Mouse (Mus musculus) heart, embryonic 12.5 days (tissue): ENCODE data around the gene Aoc3. TPM values are rescaled to one million over a fixed set of nuclear protein-coding genes. Genes with fewer than 3 reads are reported as not detected.
"Not testable (repeated sequence)": the region's sequence is repeated elsewhere in the genome, so short reads cannot be mapped to it uniquely, and the experiment has no call there.

Experiments
- ATAC-seq: fragments of 200-750 bp; cut with Nextera tagmentation; 2 replicates; pipeline ENCODE4 v1.8.0; 2017; ENCODE audit warnings: moderate TSS enrichment, moderate library complexity; ENCODE audit not compliant: insufficient number of reproducible peaks, low FRiP score
- H3K27ac ChIP-seq: fragments of 300-500 bp; sonication (generic); 2 replicates; pipeline ENCODE4 v1.5.1; 2016; ENCODE audit warnings: mild to moderate bottlenecking, moderate library complexity; ENCODE audit not compliant: poor library complexity, severe bottlenecking
- H3K27me3 ChIP-seq: fragments of 300-500 bp; sonication (generic); replicated peaks from 2 replicates; pipeline ENCODE4 v1.6.1; 2016; ENCODE audit warnings: mild to moderate bottlenecking, moderate library complexity
- H3K36me3 ChIP-seq: fragments of 300-500 bp; sonication (generic); 2 replicates; pipeline ENCODE4 v1.6.1; 2016; ENCODE audit warnings: mild to moderate bottlenecking, moderate library complexity
- H3K4me1 ChIP-seq: fragments of 300-500 bp; sonication (generic); replicated peaks from 2 replicates; pipeline ENCODE4 v1.6.1; 2016; ENCODE audit warnings: mild to moderate bottlenecking
- H3K4me2 ChIP-seq: fragments of 300-500 bp; sonication (generic); 2 replicates; pipeline ENCODE4 v1.6.1; 2016; ENCODE audit warnings: mild to moderate bottlenecking, moderate library complexity
- H3K4me3 ChIP-seq: fragments of 300-500 bp; sonication (generic); 2 replicates; pipeline ENCODE4 v1.5.1; 2016; ENCODE audit warnings: mild to moderate bottlenecking
- H3K9ac ChIP-seq: fragments of 300-500 bp; sonication (generic); 2 replicates; pipeline ENCODE4 v1.6.1; 2016; ENCODE audit warnings: mild to moderate bottlenecking, moderate library complexity
- H3K9me3 ChIP-seq: fragments of 300-500 bp; sonication (generic); replicated peaks from 2 replicates; pipeline ENCODE4 v1.6.1; 2016; ENCODE audit warnings: mild to moderate bottlenecking, moderate library complexity
- WGBS: fragments of 180-500 bp; shearing (Covaris S2); methylation state at CpG from one replicate; pipeline ENCODE4 v1.1.7; 2016; 5-methylcytosine and 5-hydroxymethylcytosine counted together
- polyA plus RNA-seq: library from polyadenylated mRNA; unstranded; fragments of >200 nt; fragmentation: Nextera tagmentation; extraction: Ambion mirVana; gene quantifications from 2 replicates; pipeline ENCODE4 v1.2.1, GENCODE M21; 2016

Gene Aoc3
- polyA plus RNA-seq, 1 experiment from 2014 or later, result 0.17 TPM

GRCm38 (mm10) chr11:101311083-101311482 is 19.3 kb upstream of the Aoc3 start:
- H3K36me3 ChIP-seq, result no peaks in the 10 kb centered on the region
- H3K9ac ChIP-seq, result no peak overlapping the region
- H3K27ac ChIP-seq, result no peak overlapping the region
- no peak overlapping the region for H3K4me3 ChIP-seq
- no peaks in the 10 kb centered on the region for H3K4me1 ChIP-seq
- no peak for ATAC-seq
- no peaks in the 10 kb centered on the region for H3K9me3 ChIP-seq
- 85% methylated on average over 3 of the region's 3 CpGs for WGBS
- no peaks in the 10 kb centered on the region for H3K27me3 ChIP-seq
- H3K4me2 ChIP-seq, result no peak overlapping the region

GRCm38 (mm10) chr11:101312150-101312549 is 18.3 kb upstream of the Aoc3 start:
- 57% methylated on average over 3 of the region's 3 CpGs for WGBS
- no peaks in the 10 kb centered on the region for H3K9me3 ChIP-seq
- no peaks in the 10 kb centered on the region for H3K27me3 ChIP-seq
- no peak for ATAC-seq
- no peak overlapping the region for H3K9ac ChIP-seq
- no peak overlapping the region for H3K4me2 ChIP-seq
- peaks cover 5% of the 10 kb centered on the region for H3K4me1 ChIP-seq
- H3K27ac ChIP-seq, result no peak overlapping the region
- H3K36me3 ChIP-seq, result no peaks in the 10 kb centered on the region
- H3K4me3 ChIP-seq, result no peak overlapping the region

- 86% methylated on average over 1 of the region's 1 CpGs for WGBS
- Histone ChIP-seq H3K36me3 (peaks cover 21% of the 10 kb centered on the region), H3K27ac (no peak overlapping the region)
These were observed 15.8 kb upstream of the Aoc3 start for GRCm38 (mm10) chr11:101314567-101314966.

GRCm38 (mm10) chr11:101315082-101315650 is 15.2 kb upstream of the Aoc3 start:
- H3K9ac ChIP-seq, result peak overlapping the region; percentile 96
- H3K27me3 ChIP-seq, result no peaks in the 10 kb centered on the region
- H3K27ac ChIP-seq, result peak overlapping the region; percentile 82
- peaks cover 12% of the 10 kb centered on the region for H3K4me1 ChIP-seq
- WGBS, result 78% methylated on average over 8 of the region's 8 CpGs
- H3K4me3 ChIP-seq, result peak overlapping the region; percentile 92
- H3K36me3 ChIP-seq, result peaks cover 27% of the 10 kb centered on the region
- H3K9me3 ChIP-seq, result no peaks in the 10 kb centered on the region
- peak overlapping the region; percentile 90 for H3K4me2 ChIP-seq
- ATAC-seq, result no peak

More at GRCm38 (mm10) chr11:101314567-101314966, 15.8 kb upstream of the Aoc3 start:
- no peaks in the 10 kb centered on the region for H3K9me3 ChIP-seq
- no peak overlapping the region for H3K4me2 ChIP-seq
- peaks cover 12% of the 10 kb centered on the region for H3K4me1 ChIP-seq
- no peak overlapping the region for H3K9ac ChIP-seq
- no peak overlapping the region for H3K4me3 ChIP-seq
- no peak for ATAC-seq
- no peaks in the 10 kb centered on the region for H3K27me3 ChIP-seq

- peak within 1 kb of the TSS; percentile 96 for H3K9ac ChIP-seq
- H3K27me3 ChIP-seq, result no peaks in the 10 kb centered on the region
These were observed 14.5 kb upstream of the Aoc3 start, which contains the start of gene Psme3 for GRCm38 (mm10) chr11:101315665-101316500. TSS of gene Psme3 (plus strand) at chr11:101316213.

GRCm38 (mm10) chr11:101316501-101316917 is 13.9 kb upstream of the Aoc3 start:
- peaks cover 41% of the 10 kb centered on the region for H3K36me3 ChIP-seq
- H3K27me3 ChIP-seq, result no peaks in the 10 kb centered on the region
- under 1% methylated on average over 17 of the region's 17 CpGs for WGBS
- peaks cover 12% of the 10 kb centered on the region for H3K4me1 ChIP-seq
- H3K4me2 ChIP-seq, result peak overlapping the region; percentile 90
- H3K4me3 ChIP-seq, result peak overlapping the region; percentile 92
- H3K27ac ChIP-seq, result peak overlapping the region; percentile 82
- no peaks in the 10 kb centered on the region for H3K9me3 ChIP-seq
- peak; percentile 66 for ATAC-seq
- H3K9ac ChIP-seq, result peak overlapping the region; percentile 96

More at GRCm38 (mm10) chr11:101315665-101316500, 14.5 kb upstream of the Aoc3 start, which contains the start of gene Psme3:
- peak within 1 kb of the TSS; percentile 90 for H3K4me2 ChIP-seq
- H3K9me3 ChIP-seq, result no peaks in the 10 kb centered on the region
- peak within 1 kb of the TSS; percentile 92 for H3K4me3 ChIP-seq
- under 1% methylated on average over 62 of the region's 62 CpGs for WGBS
- peak; percentile 93 for ATAC-seq
- H3K4me1 ChIP-seq, result peaks cover 12% of the 10 kb centered on the region
- H3K36me3 ChIP-seq, result peaks cover 34% of the 10 kb centered on the region
- H3K27ac ChIP-seq, result peak within 1 kb of the TSS; percentile 82

GRCm38 (mm10) chr11:101323609-101324008 is 6.8 kb upstream of the Aoc3 start:
- no peaks in the 10 kb centered on the region for H3K9me3 ChIP-seq
- no peak overlapping the region for H3K27ac ChIP-seq
- no peak overlapping the region for H3K4me2 ChIP-seq
- 0 out of 2 replicates have a peak, but pooled peaks cover under 1% of the 10 kb centered on the region for H3K4me1 ChIP-seq
- H3K27me3 ChIP-seq, result no peaks in the 10 kb centered on the region
- no peak overlapping the region for H3K9ac ChIP-seq
- 11% methylated on average over 4 of the region's 4 CpGs for WGBS
- peaks cover 69% of the 10 kb centered on the region for H3K36me3 ChIP-seq
- peak; percentile 49; the same call in 1 of the 2 replicates for ATAC-seq
- H3K4me3 ChIP-seq, result no peak overlapping the region

- peaks cover 7% of the 10 kb centered on the region; the same call in 1 of the 2 replicates for H3K4me1 ChIP-seq
- no peak within 1 kb of the TSS for H3K9ac ChIP-seq
- ATAC-seq, result no peak
- H3K27me3 ChIP-seq, result no peaks in the 10 kb centered on the region
- no peaks in the 10 kb centered on the region for H3K9me3 ChIP-seq
- WGBS, result 88% methylated on average over 5 of the region's 5 CpGs
- no peak within 1 kb of the TSS for H3K4me3 ChIP-seq
- H3K36me3 ChIP-seq, result peaks cover 58% of the 10 kb centered on the region
- H3K27ac ChIP-seq, result no peak within 1 kb of the TSS
- H3K4me2 ChIP-seq, result no peak within 1 kb of the TSS
These were observed 5.6 kb upstream of the Aoc3 start, which contains the start of gene Aoc2 for GRCm38 (mm10) chr11:101324763-101325162. TSS of gene Aoc2 (plus strand) at chr11:101325063.

- not testable (repeated sequence) for H3K4me3 ChIP-seq, H3K27me3 ChIP-seq, H3K9me3 ChIP-seq, H3K4me2 ChIP-seq, H3K27ac ChIP-seq, H3K9ac ChIP-seq, H3K4me1 ChIP-seq, ATAC-seq
- H3K36me3 ChIP-seq, result peaks cover 53% of the 10 kb centered on the region
- 93% methylated on average over 11 of the region's 11 CpGs for WGBS
These were observed 5.2 kb upstream of the Aoc3 start for GRCm38 (mm10) chr11:101325201-101325600.

- Histone ChIP-seq H3K27ac (no peak overlapping the region), H3K4me1 (peaks cover 7% of the 10 kb centered on the region; the same call in 1 of the 2 replicates), H3K36me3 (peaks cover 44% of the 10 kb centered on the region), H3K27me3 (no peaks in the 10 kb centered on the region), H3K9me3 (no peaks in the 10 kb centered on the region), H3K9ac (no peak overlapping the region), H3K4me3 (no peak overlapping the region), H3K4me2 (no peak overlapping the region)
- 85% methylated on average over 11 of the region's 11 CpGs for WGBS
- no peak for ATAC-seq
These were observed 4.3 kb upstream of the Aoc3 start for GRCm38 (mm10) chr11:101326147-101326546.

GRCm38 (mm10) chr11:101327311-101327710 is 3.1 kb upstream of the Aoc3 start:
- no peak for ATAC-seq
- H3K27ac ChIP-seq, result no peak overlapping the region
- 48% methylated on average over 3 of the region's 3 CpGs for WGBS
- H3K9ac ChIP-seq, result no peak overlapping the region
- H3K36me3 ChIP-seq, result peaks cover 32% of the 10 kb centered on the region
- no peak overlapping the region for H3K4me3 ChIP-seq
- H3K9me3 ChIP-seq, result no peaks in the 10 kb centered on the region
- no peaks in the 10 kb centered on the region for H3K27me3 ChIP-seq
- H3K4me2 ChIP-seq, result no peak overlapping the region
- peaks cover 7% of the 10 kb centered on the region; the same call in 1 of the 2 replicates for H3K4me1 ChIP-seq
